Mouse (Mus musculus) forebrain, embryonic 12.5 days (tissue): ENCODE data around the gene Cdkn1c. TPM values are rescaled to one million over a fixed set of nuclear protein-coding genes. Genes with fewer than 3 reads are reported as not detected.

Experiments
- ATAC-seq: fragments of 200-750 bp; cut with Nextera tagmentation; 2 replicates; pipeline ENCODE4 v1.8.0; 2017; ENCODE audit warnings: moderate TSS enrichment; ENCODE audit not compliant: low FRiP score
- H3K27ac ChIP-seq: fragments of 300-500 bp; sonication (generic); 2 replicates; pipeline ENCODE4 v1.5.1; 2016; ENCODE audit warnings: mild to moderate bottlenecking
- H3K27me3 ChIP-seq: fragments of 300-500 bp; sonication (generic); 2 replicates; pipeline ENCODE4 v1.6.1; 2016; ENCODE audit warnings: mild to moderate bottlenecking
- H3K36me3 ChIP-seq: fragments of 300-500 bp; sonication (generic); replicated peaks from 2 replicates; pipeline ENCODE4 v1.6.1; 2016; ENCODE audit warnings: mild to moderate bottlenecking
- H3K4me1 ChIP-seq: fragments of 300-500 bp; sonication (generic); 2 replicates; pipeline ENCODE4 v1.6.1; 2016
- H3K4me2 ChIP-seq: fragments of 300-500 bp; sonication (generic); 2 replicates; pipeline ENCODE4 v1.6.1; 2016; ENCODE audit warnings: mild to moderate bottlenecking, moderate library complexity
- H3K4me3 ChIP-seq: fragments of 300-500 bp; sonication (generic); replicated peaks from 2 replicates; pipeline ENCODE4 v1.5.1; 2016; ENCODE audit warnings: mild to moderate bottlenecking
- H3K9ac ChIP-seq: fragments of 300-500 bp; sonication (generic); 2 replicates; pipeline ENCODE4 v1.6.1; 2016; ENCODE audit warnings: mild to moderate bottlenecking
- H3K9me3 ChIP-seq: fragments of 300-500 bp; sonication (generic); 2 replicates; pipeline ENCODE4 v1.6.1; 2016
- WGBS: fragments of 180-500 bp; shearing (Covaris S2); methylation state at CpG from one replicate; pipeline ENCODE4 v1.1.7; 2016; 5-methylcytosine and 5-hydroxymethylcytosine counted together
- polyA plus RNA-seq: library from polyadenylated mRNA; unstranded; fragments of >200 nt; fragmentation: Nextera tagmentation; extraction: Ambion mirVana; gene quantifications from 2 replicates; pipeline ENCODE4 v1.2.1, GENCODE M21; 2016

Gene Cdkn1c
- polyA plus RNA-seq = 326 and 351 TPM in 2 replicates

DNA sequence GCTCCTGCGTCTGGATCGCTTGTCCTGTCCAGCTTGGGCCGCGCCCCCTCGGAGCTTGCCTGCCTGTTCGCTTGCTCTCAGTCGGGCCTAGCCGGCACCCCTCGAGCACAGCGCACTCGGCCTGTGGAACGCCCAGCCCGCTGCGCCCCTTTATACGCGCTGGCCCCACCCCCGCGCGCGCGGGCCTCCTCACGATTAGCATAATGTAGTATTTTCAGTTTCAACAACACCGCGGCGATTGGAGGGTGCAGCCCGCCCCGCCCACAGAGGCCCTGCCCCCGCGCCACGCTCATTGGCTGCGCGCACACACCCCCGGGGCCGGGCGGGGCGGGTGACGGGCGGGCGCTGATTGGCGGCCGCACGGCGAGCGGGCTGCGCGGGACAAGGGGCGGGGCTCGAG, at the start of gene Cdkn1c:
TSS of gene Cdkn1c (minus strand) at position 177 of the 400 bp plus-strand sequence.
- Histone ChIP-seq H3K4me3 (peak within 1 kb of the TSS; percentile 55), H3K4me2 (peak within 1 kb of the TSS; percentile 56), H3K9ac (peak within 1 kb of the TSS; percentile 70), H3K9me3 (peaks cover 26% of the 10 kb centered on the region), H3K36me3 (no peaks in the 10 kb centered on the region), H3K4me1 (peaks cover 30% of the 10 kb centered on the region), H3K27ac (peak within 1 kb of the TSS; percentile 70), H3K27me3 (peaks cover 88% of the 10 kb centered on the region)
- WGBS = 30% methylated on average over 48 of the region's 48 CpGs
- peak; percentile 88 for ATAC-seq

DNA sequence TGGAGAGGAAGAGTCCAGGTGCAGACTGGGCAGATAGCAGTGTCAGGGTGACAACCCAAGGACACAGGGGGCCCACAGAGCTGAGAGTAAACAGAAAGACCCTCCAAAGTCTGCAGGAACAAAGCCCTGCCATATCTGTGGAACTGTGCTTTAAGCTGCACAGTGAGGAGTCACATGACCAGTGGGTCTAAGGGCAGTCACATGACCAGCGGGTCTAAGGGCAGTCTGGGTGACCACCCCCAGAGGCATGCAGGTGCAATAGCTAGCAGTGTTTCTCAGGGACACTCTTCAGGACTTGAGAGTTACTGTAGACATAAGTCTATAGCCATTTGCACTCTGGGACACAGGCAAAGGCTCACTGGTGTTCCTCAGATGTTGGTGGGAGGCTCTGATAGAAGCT, 48.7 kb upstream of the Cdkn1c start:
- peaks cover 27% of the 10 kb centered on the region for H3K36me3 ChIP-seq
- WGBS = 83% methylated on average over 1 of the region's 1 CpGs
- H3K9ac ChIP-seq = no peak overlapping the region
- no peak overlapping the region for H3K27ac ChIP-seq
- H3K4me1 ChIP-seq = 0 out of 2 replicates have a peak, but pooled peaks cover 2% of the 10 kb centered on the region
- peaks cover 15% of the 10 kb centered on the region for H3K27me3 ChIP-seq
- no peak overlapping the region for H3K4me2 ChIP-seq
- H3K4me3 ChIP-seq = no peak overlapping the region
- ATAC-seq = no peak
- H3K9me3 ChIP-seq = no peaks in the 10 kb centered on the region

DNA sequence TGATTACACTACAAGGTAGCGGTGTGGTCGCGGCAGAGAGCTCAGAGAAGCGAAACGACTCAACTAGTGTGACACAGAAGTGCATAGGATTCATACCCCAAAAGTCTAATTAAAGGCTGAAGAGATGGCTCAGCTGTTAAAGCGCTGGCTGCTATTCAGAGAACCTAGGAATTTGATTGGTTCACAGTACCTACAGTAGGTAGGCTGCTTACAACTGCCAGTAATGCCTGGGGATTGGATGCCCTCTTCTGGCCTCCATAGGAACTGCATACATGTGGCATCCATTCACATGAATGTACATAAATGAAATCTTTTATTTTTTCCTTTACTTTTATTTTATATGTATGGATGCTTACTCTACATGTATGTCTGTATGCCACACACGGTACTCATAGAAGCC, 45.8 kb upstream of the Cdkn1c start:
- Histone ChIP-seq H3K27me3 (peaks cover 44% of the 10 kb centered on the region), H3K9ac (no peak overlapping the region), H3K9me3 (no peaks in the 10 kb centered on the region), H3K4me2 (no peak overlapping the region), H3K4me1 (peaks cover 13% of the 10 kb centered on the region), H3K4me3 (no peak overlapping the region), H3K27ac (no peak overlapping the region), H3K36me3 (no peaks in the 10 kb centered on the region)
- 26% methylated on average over 7 of the region's 7 CpGs for WGBS
- peak; percentile 33; the same call in 1 of the 2 replicates for ATAC-seq

DNA sequence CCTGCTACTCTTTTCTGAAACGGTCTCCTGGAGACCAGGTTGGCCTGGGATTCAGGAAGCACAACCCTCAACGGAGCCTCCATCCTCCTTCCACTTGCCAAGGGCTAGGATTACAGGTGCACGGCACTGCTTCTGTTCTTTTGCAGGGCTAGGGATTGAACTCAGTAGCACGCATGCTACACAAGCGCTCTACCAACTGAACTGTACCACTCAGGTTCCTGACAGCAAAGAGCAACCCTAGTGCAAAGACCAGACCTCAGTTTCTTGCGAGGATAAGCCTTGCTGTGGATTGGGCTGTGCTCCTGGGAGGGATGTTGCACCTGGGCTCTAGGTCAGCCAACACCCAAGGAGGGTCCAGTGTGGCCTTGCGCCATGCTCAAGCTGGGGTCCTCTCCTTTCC, 45.4 kb upstream of the Cdkn1c start:
- Histone ChIP-seq H3K36me3 (no peaks in the 10 kb centered on the region), H3K4me2 (no peak overlapping the region), H3K27me3 (peaks cover 48% of the 10 kb centered on the region), H3K9me3 (no peaks in the 10 kb centered on the region), H3K4me3 (no peak overlapping the region), H3K9ac (no peak overlapping the region), H3K4me1 (peaks cover 16% of the 10 kb centered on the region), H3K27ac (no peak overlapping the region)
- no peak for ATAC-seq
- 67% methylated on average over 7 of the region's 7 CpGs for WGBS

DNA sequence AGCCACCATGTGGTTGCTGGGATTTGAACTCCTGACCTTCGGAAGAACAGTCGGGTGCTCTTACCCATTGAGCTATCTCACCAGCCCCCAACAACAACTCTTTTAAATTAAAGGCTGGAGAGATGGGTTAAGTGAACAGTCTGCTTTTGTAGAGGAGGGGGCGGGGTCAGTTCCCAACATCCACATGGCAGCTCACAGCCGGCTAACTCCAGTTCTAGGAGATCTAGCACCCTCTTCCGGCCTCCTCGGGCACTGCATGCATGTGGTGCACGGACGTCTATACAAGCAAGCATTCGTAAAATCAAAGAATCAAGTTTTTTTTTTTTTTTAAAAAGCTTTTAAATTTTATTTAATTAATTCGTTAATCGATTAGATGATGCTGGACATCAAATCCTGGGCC, 45.0 kb upstream of the Cdkn1c start:
- peaks cover 53% of the 10 kb centered on the region for H3K27me3 ChIP-seq
- H3K4me2 ChIP-seq = no peak overlapping the region
- peaks cover 14% of the 10 kb centered on the region for H3K4me1 ChIP-seq
- H3K9ac ChIP-seq = no peak overlapping the region
- no peak overlapping the region for H3K27ac ChIP-seq
- no peak overlapping the region for H3K4me3 ChIP-seq
- H3K9me3 ChIP-seq = no peaks in the 10 kb centered on the region
- no peaks in the 10 kb centered on the region for H3K36me3 ChIP-seq
- 27% methylated on average over 11 of the region's 11 CpGs for WGBS
- no peak for ATAC-seq

DNA sequence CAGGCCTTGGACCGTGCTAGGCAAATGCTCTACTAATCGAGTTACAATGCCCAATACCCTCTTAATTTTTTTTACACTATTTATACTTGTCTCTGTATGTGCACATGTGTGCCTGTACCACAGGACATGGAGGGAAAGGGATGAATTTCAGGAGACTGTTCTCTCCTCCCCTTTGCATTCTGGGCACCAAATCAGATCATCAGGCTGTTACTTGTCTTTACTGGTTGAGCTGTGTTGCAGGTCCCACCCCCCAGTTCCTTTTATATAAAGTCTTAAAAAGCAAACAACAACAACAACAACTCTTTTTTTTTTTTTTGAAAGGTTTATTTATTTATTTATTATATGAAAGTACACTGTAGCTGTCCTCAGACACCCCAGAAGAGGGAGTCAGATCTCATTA, 44.6 kb upstream of the Cdkn1c start:
- H3K9ac ChIP-seq = no peak overlapping the region
- H3K4me2 ChIP-seq = no peak overlapping the region
- peaks cover 57% of the 10 kb centered on the region for H3K27me3 ChIP-seq

DNA sequence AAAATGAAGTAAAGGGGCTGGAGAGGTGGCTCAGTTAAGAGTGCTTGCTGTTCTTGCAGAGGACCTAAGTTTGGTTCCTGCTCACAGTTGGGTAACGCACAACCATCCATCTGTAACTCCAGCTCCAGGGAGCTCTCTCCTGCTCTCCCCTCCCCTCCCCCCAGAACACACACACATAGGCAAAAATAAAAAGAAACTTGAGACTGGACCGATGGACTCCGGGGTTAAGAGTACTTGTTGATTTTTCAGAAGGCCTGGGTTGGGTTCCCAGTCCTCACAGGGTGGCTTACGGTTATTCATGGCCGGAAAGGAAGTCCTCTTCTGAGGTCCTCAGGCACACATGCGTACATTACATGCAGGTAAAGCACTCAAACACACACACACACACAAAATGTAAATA, 43.1 kb upstream of the Cdkn1c start:
- 88% methylated on average over 6 of the region's 6 CpGs for WGBS
- no peak overlapping the region for H3K9ac ChIP-seq
- no peaks in the 10 kb centered on the region for H3K9me3 ChIP-seq
- H3K4me2 ChIP-seq = no peak overlapping the region
- H3K27me3 ChIP-seq = peaks cover 72% of the 10 kb centered on the region
- H3K36me3 ChIP-seq = no peaks in the 10 kb centered on the region
- H3K4me1 ChIP-seq = peaks cover 14% of the 10 kb centered on the region
- ATAC-seq = no peak
- H3K27ac ChIP-seq = no peak overlapping the region
- H3K4me3 ChIP-seq = no peak overlapping the region

More for the DNA sequence above, 44.6 kb upstream of the Cdkn1c start:
- no peak overlapping the region for H3K4me3 ChIP-seq
- no peak for ATAC-seq
- H3K9me3 ChIP-seq = no peaks in the 10 kb centered on the region
- H3K27ac ChIP-seq = no peak overlapping the region
- 87% methylated on average over 2 of the region's 2 CpGs for WGBS
- H3K4me1 ChIP-seq = peaks cover 14% of the 10 kb centered on the region
- no peaks in the 10 kb centered on the region for H3K36me3 ChIP-seq

DNA sequence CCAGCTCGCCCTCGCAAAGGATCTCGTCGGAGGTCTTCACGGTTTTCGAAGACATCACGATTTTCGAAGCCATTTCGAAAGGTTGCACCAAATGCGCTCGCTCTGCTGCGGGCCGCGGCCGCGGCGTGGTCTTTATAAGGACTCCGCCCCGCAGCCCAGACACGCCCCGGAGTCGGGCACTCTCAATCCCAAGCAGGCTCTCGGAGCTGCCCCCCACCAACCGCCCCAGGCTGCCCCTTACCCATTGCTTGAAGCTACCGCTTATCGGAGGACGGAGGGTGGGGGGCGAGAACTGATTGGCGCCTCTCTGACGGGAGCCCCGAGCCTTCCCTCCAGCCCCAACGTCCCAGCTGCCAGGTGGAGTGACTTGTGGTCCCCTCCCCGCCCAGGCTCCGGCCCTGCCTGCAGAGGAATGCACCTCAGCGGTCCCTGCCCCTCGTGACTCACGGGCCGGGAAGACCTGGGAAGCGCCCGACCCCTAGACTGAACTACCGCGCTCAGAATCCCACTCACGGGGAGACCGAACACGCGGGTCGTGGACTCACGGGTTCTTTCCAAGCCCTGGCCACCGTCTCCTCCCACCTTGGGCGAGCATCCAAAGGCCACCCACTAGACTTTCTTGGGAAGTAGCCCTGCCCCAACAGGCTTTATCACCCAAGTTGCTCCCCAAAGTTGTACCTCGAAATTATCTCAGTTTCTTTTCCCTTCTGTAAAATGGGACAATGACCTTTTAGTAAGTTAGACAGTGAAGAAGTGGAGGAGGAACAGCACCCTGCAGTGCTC, 41.8 kb upstream of the Cdkn1c start, which contains the start of gene Phlda2:
TSS of gene Phlda2 (minus strand) at position 733 of the 783 bp plus-strand sequence.
- Histone ChIP-seq H3K4me3 (peak within 1 kb of the TSS; percentile 39), H3K9ac (peak within 1 kb of the TSS; percentile 5; the same call in 1 of the 2 replicates), H3K36me3 (no peaks in the 10 kb centered on the region), H3K27ac (no peak within 1 kb of the TSS), H3K27me3 (peaks cover 73% of the 10 kb centered on the region), H3K9me3 (no peaks in the 10 kb centered on the region), H3K4me2 (peak within 1 kb of the TSS; percentile 61), H3K4me1 (peaks cover 14% of the 10 kb centered on the region)
- ATAC-seq = peak; percentile 16; the same call in 1 of the 2 replicates
- WGBS = 7% methylated on average over 51 of the region's 51 CpGs

DNA sequence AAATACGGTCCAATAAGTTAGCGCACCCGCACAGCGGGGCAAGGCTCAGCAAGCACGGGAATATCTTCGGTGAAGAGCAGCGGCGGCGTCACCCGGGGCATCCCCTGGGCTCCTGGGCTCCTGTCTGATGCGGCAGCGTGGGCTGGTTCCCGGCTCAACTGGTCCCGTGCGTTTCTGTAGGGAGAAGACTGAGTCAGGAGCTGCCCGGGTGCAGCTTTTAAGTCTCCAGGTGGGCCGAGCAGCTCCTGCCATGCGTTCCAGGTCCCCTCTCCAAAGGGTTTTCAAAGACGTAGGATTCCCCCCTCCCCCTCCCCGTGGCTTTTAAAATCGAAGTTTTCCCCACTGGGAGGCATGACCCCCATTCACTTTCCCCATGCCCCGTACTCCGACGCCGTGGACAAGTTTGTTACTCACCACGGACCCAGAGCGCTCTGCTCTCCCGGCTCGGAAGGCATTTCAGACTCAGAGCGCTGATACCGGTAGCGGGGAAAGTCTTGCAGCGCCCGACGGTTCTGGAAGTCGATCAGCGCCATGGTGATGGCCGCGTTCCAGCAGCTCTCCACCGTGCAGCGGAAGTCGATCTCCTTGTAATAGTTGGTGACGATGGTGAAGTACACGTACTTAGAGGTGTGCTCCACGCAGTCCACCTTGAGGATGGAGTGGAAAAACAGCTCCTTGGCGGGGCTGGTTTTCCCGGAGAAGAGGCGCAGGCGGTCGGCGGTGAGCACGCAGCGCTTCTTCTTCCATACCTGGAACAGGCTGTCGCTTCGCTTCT, 41.0 kb upstream of the Cdkn1c start:
- ATAC-seq = no peak
- WGBS = 2% methylated on average over 55 of the region's 55 CpGs
- H3K4me2 ChIP-seq = peak overlapping the region; percentile 61
- no peak overlapping the region for H3K27ac ChIP-seq
- peaks cover 73% of the 10 kb centered on the region for H3K27me3 ChIP-seq
- H3K4me1 ChIP-seq = peaks cover 14% of the 10 kb centered on the region
- H3K4me3 ChIP-seq = peak overlapping the region; percentile 39
- H3K9ac ChIP-seq = peak overlapping the region; percentile 5; the same call in 1 of the 2 replicates
- H3K9me3 ChIP-seq = no peaks in the 10 kb centered on the region
- no peaks in the 10 kb centered on the region for H3K36me3 ChIP-seq

DNA sequence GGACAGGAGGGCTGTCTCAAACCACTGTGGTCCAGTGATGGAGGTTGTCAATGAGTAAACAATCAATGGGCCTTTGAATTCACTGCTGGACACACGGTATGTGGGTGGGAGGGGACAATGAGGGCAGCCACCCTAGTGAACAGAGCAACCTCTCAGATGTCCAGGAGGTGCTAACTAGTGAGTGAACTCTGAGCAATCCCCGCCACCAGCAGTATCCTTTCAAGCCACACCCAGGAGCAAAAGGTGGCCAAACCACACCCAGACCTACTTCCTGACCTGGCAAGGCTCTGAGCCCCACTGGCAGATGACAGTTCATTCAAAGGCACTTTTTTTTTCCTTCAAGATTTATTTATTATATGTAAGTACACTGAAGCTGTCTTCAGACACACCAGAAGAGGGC, 40.1 kb upstream of the Cdkn1c start:
- Histone ChIP-seq H3K27ac (no peak overlapping the region), H3K27me3 (peaks cover 69% of the 10 kb centered on the region), H3K4me3 (no peak overlapping the region), H3K9ac (no peak overlapping the region), H3K4me1 (peaks cover 14% of the 10 kb centered on the region), H3K4me2 (no peak overlapping the region), H3K36me3 (no peaks in the 10 kb centered on the region), H3K9me3 (no peaks in the 10 kb centered on the region)
- ATAC-seq = no peak
- 60% methylated on average over 2 of the region's 2 CpGs for WGBS

DNA sequence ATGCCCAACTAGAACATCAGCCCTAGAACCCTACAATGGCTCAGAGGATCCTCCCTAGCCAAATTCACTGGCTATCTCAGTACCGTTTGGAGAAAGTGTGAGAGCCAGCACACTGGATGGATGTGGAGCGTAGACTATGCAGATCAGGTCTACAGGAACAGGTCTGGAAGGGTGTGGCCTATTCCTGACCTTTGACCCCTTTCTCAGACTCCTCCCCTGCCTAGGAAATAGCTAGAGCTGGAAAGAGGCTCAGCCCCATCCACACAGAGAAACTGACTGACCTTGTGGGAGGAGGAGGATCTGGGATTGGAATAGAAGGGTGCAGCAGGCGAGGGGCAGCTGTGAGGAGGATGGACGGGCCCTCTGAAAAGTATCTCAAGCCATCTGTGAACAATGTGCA, 37.7 kb upstream of the Cdkn1c start:
- H3K4me2 ChIP-seq = no peak overlapping the region
- peaks cover 14% of the 10 kb centered on the region for H3K4me1 ChIP-seq
- 82% methylated on average over 4 of the region's 4 CpGs for WGBS
- H3K9ac ChIP-seq = no peak overlapping the region
- H3K4me3 ChIP-seq = no peak overlapping the region
- H3K36me3 ChIP-seq = no peaks in the 10 kb centered on the region
- no peaks in the 10 kb centered on the region for H3K9me3 ChIP-seq
- ATAC-seq = no peak
- H3K27me3 ChIP-seq = peaks cover 53% of the 10 kb centered on the region
- no peak overlapping the region for H3K27ac ChIP-seq

DNA sequence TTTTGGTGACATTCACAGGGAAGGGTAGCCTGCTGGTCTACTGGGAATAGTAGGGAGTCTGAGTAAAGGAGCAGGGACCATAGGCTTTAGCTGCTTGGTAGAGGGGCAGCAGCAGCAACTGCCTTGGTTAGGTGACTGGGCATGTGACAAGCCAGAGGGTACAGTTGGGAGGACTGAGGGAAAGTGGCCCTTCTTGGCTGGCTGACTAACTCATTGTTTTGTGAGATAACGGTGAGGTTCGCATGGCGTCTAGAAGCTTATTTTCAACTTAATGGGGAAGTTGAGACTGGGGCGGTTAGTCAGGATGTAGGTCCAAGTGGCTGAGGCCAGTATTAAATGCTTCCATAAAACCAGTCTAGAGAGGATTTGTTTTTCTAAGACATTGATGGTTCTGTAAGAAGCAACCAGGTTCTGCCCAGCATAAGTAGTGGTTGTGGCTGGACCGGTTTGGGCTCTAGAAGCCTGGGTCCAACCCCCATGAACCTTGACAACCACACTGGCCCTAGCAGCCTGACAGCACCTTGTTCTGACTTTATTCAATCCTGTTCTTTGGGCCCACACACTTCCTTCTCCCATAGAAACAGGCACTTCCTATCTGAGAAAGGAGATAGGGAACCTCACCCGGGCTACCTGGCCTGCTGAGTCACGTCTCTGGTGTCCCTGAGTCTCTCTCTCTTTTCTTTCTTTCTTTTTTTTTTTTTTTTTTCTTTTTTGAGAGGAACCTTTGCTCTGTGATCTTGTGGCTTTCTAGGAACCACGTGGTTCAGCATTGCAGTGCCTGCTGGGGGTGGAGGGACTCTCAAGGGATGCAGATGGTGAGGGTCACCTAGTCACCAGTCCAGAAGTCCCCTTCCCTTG, 34.5 kb upstream of the Cdkn1c start:
- Histone ChIP-seq H3K4me1 (no peaks in the 10 kb centered on the region), H3K36me3 (no peaks in the 10 kb centered on the region), H3K4me3 (no peak overlapping the region), H3K27me3 (peaks cover 36% of the 10 kb centered on the region), H3K9me3 (no peaks in the 10 kb centered on the region), H3K4me2 (no peak overlapping the region), H3K9ac (no peak overlapping the region), H3K27ac (no peak overlapping the region)
- no peak for ATAC-seq
- WGBS = 82% methylated on average over 8 of the region's 8 CpGs
